Mouse (Mus musculus): ENCODE data around the gene Il21r. TPM values are rescaled to one million over a fixed set of nuclear protein-coding genes. Genes with fewer than 3 reads are reported as not detected.
A peak's percentile ranks its signal among the peaks of the same experiment; 100 is the strongest.

The Il21r gene
- total RNA-seq, 1 experiment from 2014 or later: 10.3 TPM

DNA sequence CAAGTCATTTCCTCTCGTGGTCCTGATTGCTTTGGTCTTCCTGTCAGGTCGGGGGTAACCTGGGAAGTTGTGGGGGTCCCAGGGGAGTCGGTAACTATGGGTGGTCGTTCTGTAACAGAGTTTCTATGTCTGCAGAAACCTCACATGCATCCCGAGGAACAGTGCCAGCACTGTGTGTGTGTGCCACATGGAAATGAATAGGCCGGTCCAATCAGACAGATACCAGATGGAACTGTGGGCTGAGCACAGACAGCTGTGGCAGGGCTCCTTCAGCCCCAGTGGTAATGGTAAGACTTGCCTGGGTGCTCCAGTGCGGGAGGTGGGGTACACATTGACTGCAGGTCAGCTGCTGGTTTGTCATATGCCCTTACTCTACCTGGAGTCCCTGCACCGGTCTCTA lies 34.3 kb upstream of the Il21r start:
- ATAC-seq (replicated peaks in 1 of 2; ENCODE audit: insufficient read depth in 1 of 2, low FRiP score in 2 of 2, low TSS enrichment in 1 of 2, low read depth in 1 of 2, poor library complexity in 2 of 2, severe bottlenecking in 2 of 2): no peak

DNA sequence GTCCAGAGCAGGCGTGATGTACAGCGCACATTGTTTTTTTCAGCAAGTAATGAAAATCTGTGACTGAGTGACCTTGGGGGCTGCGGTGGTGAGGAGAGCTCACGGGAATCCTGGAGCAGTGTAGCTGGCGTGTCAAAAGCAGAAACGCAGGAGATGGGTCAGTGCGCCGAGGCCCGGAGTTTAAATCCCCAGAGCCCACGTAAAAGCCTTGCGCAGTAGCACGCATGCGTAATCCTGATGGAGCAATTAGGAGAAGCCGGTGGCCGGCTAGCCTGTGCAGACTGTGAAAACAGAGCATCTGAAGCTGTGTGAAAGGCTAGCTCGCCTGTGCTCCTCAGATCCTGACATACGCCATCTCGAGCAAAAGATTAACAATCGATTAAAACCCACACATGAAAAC lies 31.3 kb upstream of the Il21r start:
- no peak for ATAC-seq (replicated peaks in 1 of 2; ENCODE audit: insufficient read depth in 1 of 2, low FRiP score in 2 of 2, low TSS enrichment in 1 of 2, low read depth in 1 of 2, poor library complexity in 2 of 2, severe bottlenecking in 2 of 2)

DNA sequence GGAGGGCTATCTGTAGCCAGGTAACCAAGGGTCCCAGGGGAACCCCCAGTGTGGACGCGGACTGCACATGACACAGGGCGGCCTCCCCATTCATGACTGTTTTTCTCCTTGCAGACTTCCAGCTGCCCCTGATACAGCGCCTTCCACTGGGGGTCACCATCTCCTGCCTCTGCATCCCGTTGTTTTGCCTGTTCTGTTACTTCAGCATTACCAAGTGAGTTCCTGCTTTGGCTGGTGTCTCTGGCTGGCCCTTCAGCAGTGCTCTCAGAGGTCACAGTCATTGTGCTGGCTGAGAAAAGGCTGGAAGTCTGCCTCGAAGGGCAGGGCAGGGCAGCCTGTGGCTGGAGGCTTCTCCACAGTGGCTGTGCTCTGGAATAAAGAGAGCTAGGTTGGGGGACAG lies 30.5 kb upstream of the Il21r start:
- ATAC-seq (replicated peaks in 1 of 2; ENCODE audit: insufficient read depth in 1 of 2, low FRiP score in 2 of 2, low TSS enrichment in 1 of 2, low read depth in 1 of 2, poor library complexity in 2 of 2, severe bottlenecking in 2 of 2): no peak

DNA sequence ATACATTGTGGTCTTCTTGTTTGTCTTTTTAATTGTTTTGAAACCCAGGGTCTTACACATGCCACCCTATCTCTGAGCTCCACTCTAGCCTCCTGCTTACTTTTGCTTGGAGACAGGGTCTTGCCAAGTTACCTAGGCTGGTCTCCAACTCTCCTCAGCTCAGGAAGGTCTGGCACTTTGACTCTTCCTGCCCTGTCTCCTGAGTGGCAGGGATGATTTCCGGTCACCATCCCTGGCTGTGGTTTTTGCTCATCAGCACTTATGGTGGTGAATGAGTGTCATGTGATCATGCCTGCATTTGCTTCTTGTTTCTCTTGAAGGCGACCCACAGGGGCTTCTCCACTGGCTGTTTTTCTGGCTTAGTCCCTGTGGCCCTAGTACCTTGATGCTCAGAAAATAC lies 29.4 kb upstream of the Il21r start:
- ATAC-seq (replicated peaks in 1 of 2; ENCODE audit: insufficient read depth in 1 of 2, low FRiP score in 2 of 2, low TSS enrichment in 1 of 2, low read depth in 1 of 2, poor library complexity in 2 of 2, severe bottlenecking in 2 of 2): no peak

DNA sequence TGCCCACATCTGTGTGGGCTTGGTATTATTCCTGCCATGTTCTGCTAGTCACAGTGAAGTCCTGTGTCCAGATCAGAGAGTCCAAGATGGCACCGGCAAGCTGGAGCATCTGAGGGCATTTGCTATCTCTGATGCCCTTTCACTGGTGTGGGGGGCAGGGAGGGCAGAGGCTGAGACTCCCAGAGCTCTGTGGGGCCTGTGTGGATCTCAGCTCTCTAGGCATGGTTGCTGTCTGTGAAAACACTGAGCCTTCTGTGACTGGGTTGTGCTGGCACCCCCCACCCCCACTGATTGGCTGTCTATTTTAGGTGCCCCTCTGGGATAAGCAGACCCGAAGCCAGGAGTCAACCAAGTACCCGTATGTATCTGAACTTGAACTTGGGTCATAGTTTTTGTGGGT lies 28.4 kb upstream of the Il21r start:
- no peak for ATAC-seq (replicated peaks in 1 of 2; ENCODE audit: insufficient read depth in 1 of 2, low FRiP score in 2 of 2, low TSS enrichment in 1 of 2, low read depth in 1 of 2, poor library complexity in 2 of 2, severe bottlenecking in 2 of 2)

DNA sequence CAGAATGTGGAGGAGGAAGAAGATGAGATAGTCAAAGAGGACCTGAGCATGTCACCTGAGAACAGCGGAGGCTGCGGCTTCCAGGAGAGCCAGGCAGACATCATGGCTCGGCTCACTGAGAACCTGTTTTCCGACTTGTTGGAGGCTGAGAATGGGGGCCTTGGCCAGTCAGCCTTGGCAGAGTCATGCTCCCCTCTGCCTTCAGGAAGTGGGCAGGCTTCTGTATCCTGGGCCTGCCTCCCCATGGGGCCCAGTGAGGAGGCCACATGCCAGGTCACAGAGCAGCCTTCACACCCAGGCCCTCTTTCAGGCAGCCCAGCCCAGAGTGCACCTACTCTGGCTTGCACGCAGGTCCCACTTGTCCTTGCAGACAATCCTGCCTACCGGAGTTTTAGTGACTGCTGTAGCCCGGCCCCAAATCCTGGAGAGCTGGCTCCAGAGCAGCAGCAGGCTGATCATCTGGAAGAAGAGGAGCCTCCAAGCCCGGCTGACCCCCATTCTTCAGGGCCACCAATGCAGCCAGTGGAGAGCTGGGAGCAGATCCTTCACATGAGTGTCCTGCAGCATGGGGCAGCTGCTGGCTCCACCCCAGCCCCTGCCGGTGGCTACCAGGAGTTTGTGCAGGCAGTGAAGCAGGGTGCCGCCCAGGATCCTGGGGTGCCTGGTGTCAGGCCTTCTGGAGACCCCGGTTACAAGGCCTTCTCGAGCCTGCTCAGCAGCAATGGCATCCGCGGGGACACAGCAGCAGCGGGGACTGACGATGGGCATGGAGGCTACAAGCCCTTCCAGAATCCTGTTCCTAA lies 27.3 kb upstream of the Il21r start:
- ATAC-seq (replicated peaks in 1 of 2; ENCODE audit: insufficient read depth in 1 of 2, low FRiP score in 2 of 2, low TSS enrichment in 1 of 2, low read depth in 1 of 2, poor library complexity in 2 of 2, severe bottlenecking in 2 of 2): peak; percentile 78 to 90

DNA sequence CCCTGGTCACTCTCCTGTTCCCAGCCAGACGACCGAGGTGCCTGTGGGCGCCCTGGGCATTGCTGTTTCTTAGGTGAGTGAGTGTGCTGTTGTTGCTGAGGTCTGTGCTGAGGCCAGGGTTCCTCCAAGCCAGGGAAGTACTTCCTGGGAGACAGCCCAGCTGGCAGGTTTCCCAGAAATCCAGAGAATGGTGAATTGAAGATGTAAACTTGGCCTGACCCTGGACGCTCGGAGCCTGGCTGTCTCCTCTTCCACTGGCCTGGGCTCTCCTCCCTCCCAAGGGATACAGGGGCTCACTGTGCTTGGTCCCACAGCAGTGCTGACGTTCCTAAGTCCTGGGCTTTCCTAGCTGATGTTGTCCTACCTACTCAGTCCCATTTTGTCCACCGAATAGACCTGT lies 26.2 kb upstream of the Il21r start:
- ATAC-seq (replicated peaks in 1 of 2; ENCODE audit: insufficient read depth in 1 of 2, low FRiP score in 2 of 2, low TSS enrichment in 1 of 2, low read depth in 1 of 2, poor library complexity in 2 of 2, severe bottlenecking in 2 of 2): no peak

DNA sequence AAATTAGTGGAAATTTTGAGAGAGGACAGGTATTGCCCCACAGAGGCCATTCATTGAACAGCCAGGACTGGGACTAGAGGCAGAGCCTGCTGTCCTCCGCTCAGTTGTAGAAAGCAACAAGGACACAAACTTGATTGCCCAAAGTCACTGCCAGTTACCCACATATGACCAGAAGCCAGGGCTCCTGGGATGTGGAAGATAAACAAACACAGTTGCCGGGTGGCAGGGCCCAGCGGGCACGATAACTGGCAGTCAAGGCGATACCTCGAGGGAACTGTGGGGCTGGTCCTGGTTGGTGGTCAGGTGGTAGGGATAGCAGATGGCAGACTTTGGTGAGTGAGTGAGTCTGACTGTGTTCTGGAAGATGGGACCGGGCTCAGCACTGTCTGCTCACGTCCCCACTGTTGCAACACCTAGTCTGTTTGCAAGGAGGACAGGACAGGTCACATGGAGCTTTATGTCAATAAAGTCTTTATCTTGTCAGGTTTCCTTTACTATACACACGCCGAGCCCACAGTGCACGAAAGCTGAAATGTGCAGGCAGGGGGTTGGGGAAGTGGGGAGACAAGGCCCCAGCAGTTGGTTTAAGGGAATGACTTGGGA lies 25.6 kb upstream of the Il21r start:
- ATAC-seq (replicated peaks in 1 of 2; ENCODE audit: insufficient read depth in 1 of 2, low FRiP score in 2 of 2, low TSS enrichment in 1 of 2, low read depth in 1 of 2, poor library complexity in 2 of 2, severe bottlenecking in 2 of 2): no peak

DNA sequence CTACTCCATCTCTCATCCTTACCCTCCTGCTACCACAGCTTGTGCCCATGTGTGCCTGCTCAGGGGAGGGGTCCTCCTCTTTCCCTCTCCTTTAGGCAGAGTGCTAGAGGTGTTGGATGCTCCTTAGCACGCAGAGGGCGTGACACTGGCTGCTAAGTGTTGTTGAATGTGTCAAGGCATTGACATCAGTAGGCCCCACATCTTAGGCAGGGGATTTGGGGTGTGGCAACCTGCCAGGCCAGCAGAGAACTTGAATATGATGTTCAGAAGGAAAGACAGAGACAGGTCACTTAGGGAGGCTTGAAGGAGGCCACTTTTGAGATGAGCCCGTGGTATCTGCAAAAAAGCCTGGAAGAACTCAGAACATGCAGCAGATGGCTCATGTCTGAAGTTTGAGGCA lies 25.1 kb upstream of the Il21r start:
- ATAC-seq (replicated peaks in 1 of 2; ENCODE audit: insufficient read depth in 1 of 2, low FRiP score in 2 of 2, low TSS enrichment in 1 of 2, low read depth in 1 of 2, poor library complexity in 2 of 2, severe bottlenecking in 2 of 2): no peak

DNA sequence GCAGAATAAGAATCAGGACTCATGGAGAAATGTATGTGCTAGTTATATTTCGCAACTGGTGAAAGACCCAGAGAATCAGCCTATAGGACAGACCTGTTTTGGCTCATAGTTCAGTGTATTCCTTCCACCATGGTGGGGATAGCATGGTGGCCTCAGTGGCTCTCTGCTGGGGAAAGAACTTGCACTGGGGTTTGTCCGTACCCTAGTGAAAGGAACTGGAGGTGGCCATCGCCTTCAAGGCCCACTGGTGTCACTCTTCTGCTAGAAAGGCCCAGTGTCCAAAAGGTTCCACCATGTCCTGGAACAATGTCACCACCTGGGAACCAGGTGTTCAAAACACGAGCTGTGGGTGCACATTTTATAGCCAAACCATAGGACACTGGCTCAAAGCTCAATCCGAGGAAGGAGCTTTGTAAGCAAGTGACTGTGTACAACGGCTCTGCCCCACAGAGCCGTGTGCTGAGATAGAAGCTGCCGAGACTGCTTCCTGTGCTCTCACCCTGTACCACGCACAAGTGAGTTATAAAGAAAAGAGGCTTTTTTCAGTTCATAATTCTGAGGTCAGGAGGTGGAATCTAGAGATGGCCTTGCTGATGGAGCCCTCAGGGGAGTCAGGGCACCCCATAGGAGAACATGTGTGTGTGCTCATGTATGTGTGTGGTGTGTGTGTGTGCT lies 23.5 kb upstream of the Il21r start:
- ATAC-seq (replicated peaks in 1 of 2; ENCODE audit: insufficient read depth in 1 of 2, low FRiP score in 2 of 2, low TSS enrichment in 1 of 2, low read depth in 1 of 2, poor library complexity in 2 of 2, severe bottlenecking in 2 of 2): no peak

DNA sequence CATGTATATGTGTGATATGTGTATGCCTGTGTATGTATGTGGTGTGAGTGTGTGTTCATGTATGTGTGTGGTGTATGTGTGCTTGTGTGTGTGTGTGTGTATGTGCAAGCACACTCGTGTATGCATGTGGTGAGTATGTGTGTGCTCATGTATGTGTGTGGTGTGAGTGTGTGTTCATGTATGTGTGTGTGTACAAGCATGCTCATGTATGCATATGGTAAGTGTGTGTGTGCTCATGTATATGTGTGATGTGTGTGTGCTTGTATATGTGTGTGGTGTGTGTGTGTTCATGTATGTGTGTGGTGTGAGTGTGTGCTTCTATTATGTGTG lies 23.0 kb upstream of the Il21r start:
- ATAC-seq (replicated peaks in 1 of 2; ENCODE audit: insufficient read depth in 1 of 2, low FRiP score in 2 of 2, low TSS enrichment in 1 of 2, low read depth in 1 of 2, poor library complexity in 2 of 2, severe bottlenecking in 2 of 2): no peak

DNA sequence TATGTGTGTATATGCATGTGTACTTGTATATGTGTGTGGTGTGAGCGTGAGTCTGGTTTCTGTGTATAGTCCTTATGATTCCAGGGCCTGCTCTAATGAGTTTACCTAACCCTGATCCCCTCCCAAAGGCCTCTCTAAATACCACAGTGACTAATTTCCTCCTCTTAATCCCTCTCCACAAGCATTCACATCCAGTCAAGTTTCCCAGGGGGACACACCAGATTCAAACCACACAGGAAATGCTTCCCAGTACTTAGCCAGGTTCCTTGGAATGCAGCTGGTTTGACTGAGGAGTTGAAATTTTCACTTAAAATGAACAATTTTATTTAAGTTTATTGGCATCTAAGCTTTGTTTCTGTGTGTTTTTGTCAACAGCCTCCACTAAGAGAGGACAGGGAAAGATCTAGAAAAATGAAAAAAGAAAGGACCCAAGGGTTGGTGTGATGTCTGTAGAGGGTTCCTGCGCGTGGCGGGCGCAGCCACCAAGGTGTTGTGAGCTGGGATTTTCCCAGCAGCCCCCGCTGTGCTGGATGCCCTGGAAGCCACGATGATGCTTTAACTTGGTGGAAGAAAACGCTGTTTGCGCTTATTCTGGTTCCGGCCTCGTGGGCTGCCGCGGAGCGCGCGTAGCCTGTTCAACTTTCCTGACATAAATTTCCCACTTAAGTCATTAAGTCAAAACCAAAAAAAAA lies 22.5 kb upstream of the Il21r start:
- ATAC-seq (replicated peaks in 1 of 2; ENCODE audit: insufficient read depth in 1 of 2, low FRiP score in 2 of 2, low TSS enrichment in 1 of 2, low read depth in 1 of 2, poor library complexity in 2 of 2, severe bottlenecking in 2 of 2): no peak; a peak in 1 of 4 replicates

DNA sequence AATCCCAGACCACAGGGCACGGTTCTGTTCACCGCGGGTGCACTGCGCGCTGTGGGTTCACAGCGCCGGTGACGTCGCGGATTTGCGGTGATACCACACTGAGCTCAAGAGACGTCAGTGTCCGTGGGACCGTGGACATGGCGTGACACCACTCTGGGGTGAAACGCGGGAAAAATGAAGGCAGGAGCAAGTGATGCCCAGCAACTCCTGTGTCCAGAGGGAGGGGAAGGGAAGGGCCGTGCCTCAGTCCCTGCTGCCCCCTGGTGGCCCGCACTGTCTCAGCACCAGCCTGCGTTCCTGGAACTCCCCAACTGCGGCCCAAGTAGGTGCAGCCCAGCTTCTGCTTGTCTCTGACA lies 21.9 kb upstream of the Il21r start:
- ATAC-seq (replicated peaks in 1 of 2; ENCODE audit: insufficient read depth in 1 of 2, low FRiP score in 2 of 2, low TSS enrichment in 1 of 2, low read depth in 1 of 2, poor library complexity in 2 of 2, severe bottlenecking in 2 of 2): peak; percentile 72 to 78

DNA sequence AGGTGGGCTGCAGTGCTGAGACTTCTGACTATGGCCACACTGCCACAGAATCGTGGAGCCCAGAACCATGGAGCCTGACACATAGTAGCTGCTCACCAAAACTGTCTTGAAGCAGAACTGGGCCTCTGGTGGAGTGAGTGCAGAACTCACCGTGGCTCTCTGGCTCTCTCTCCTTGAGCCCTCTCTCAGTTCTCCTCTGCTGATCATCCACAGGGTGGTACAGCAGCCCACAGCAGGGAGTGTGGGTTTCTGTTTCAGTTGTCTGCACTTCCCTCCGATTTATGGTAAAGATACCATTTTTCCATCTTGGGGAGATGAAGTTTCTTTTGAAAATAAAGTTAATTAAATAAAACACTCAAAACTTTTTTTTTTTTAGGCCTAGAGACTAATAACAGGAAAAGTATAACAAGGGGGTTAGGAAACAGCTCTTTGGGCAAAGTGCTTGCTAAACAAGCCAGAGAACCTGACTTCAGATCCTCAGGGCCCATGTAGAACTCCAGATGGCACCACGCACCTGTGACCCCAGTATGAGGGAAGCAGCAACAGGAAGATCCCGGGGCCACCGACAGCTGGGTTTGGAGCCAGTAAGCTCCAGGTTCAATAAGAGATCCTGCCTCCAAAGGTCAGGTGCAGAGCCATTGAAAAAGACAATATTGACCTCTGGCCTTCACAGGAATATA lies 19.8 kb upstream of the Il21r start:
- ATAC-seq (replicated peaks in 1 of 2; ENCODE audit: insufficient read depth in 1 of 2, low FRiP score in 2 of 2, low TSS enrichment in 1 of 2, low read depth in 1 of 2, poor library complexity in 2 of 2, severe bottlenecking in 2 of 2): 0 out of 4 replicates have a peak, but pooled peaks of 1 of the 2 experiments have one; percentile 18

DNA sequence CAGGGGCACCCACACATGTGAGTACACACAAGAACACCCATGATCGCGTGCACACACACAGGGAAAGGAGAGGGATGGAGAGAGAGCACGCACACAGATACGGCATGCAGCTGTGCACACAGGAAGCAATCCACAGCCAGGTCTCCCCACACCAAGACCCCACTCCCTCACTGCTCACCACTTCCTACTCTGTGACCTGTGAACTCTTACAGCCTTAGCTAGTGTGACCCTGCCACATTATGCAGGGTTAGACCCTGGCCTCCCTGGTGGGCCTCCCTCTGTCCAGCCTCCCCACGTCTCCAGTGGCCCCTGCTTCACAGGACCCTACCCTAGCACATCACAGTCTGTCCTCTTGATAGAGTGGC lies 19.2 kb upstream of the Il21r start:
- ATAC-seq (replicated peaks in 1 of 2; ENCODE audit: insufficient read depth in 1 of 2, low FRiP score in 2 of 2, low TSS enrichment in 1 of 2, low read depth in 1 of 2, poor library complexity in 2 of 2, severe bottlenecking in 2 of 2): no peak

DNA sequence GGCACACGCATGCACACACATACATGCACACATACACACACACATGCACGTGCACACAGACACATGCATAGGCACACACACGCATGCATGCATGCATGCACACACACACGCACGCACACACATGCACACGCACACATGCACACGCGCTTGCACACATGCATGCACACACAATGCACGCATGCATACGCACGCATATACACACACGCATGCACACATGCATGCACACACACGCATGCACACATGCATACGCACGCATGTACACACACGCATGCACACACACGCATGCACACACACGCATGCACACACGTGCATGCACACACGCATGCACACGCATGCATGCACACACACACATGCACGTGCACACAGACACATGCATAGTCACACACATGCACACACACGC lies 16.9 kb upstream of the Il21r start:
- ATAC-seq (replicated peaks in 1 of 2; ENCODE audit: insufficient read depth in 1 of 2, low FRiP score in 2 of 2, low TSS enrichment in 1 of 2, low read depth in 1 of 2, poor library complexity in 2 of 2, severe bottlenecking in 2 of 2): no peak

DNA sequence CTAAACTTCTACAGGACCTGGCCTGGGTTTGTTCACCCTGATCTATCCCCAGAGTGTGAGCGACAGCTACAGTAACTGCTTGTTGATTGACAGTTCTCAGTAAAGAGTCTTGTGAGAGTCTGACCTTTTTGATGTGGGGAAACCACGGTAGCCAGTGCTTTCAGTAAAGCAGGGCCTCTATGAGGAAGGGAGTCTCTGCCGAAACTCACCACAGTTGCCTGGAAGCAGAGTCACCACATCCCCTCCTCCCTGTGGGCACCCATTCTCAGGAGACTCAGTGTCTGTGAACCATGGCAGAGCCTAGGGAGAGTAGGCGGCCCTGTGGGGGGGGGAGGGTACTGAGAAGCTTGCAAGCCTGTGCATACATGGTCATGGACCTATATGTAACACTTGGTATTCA lies 14.5 kb upstream of the Il21r start:
- ATAC-seq (replicated peaks in 1 of 2; ENCODE audit: insufficient read depth in 1 of 2, low FRiP score in 2 of 2, low TSS enrichment in 1 of 2, low read depth in 1 of 2, poor library complexity in 2 of 2, severe bottlenecking in 2 of 2): peak; percentile 25 to 57; a peak in 1 of 4 replicates

DNA sequence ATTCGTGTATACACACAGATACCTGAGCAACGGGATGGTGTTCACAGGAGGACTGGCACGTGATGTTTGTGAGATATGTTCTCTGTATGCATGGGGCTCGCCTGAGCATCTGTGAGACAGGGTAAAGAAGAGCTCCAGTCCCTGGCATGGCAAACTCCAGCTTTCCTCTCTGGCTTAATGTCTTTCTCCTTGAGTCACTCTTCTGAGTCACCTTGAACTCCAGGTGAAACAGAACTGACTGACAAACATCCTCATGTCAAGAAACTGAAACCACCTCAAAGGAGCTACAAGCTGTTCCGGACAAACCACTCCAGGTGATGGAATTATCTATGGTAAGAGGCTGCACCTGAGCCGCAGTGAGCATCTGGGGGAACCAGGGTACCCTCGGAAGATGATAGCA lies 13.3 kb upstream of the Il21r start:
- no peak for ATAC-seq (replicated peaks in 1 of 2; ENCODE audit: insufficient read depth in 1 of 2, low FRiP score in 2 of 2, low TSS enrichment in 1 of 2, low read depth in 1 of 2, poor library complexity in 2 of 2, severe bottlenecking in 2 of 2)

Data from hematopoietic stem cell, adult 5-6 weeks (primary cell).